Mouse (Mus musculus): ENCODE results near the gene Chuk. TPM values are rescaled to one million over a fixed set of nuclear protein-coding genes. Genes with fewer than 3 reads are reported as not detected.

Chuk gene
- polyA plus RNA-seq, 1 experiment from 2014 or later, result 28.2 TPM

GRCm38 (mm10) chr19:44068232-44068631 lies 39.0 kb downstream of the Chuk start:
- peak overlapping the region; percentile 96 for H3K4me2 ChIP-seq
- H3K9ac ChIP-seq, result peak overlapping the region; percentile 90
- H3K4me3 ChIP-seq, result peak overlapping the region; percentile 85
- H3K4me1 ChIP-seq, result peaks cover 15% of the 10 kb centered on the region
- peaks cover 33% of the 10 kb centered on the region for H3K36me3 ChIP-seq
- no peaks in the 10 kb centered on the region for H3K27me3 ChIP-seq (replicated peaks)
- no peaks in the 10 kb centered on the region for H3K9me3 ChIP-seq
- H3K27ac ChIP-seq (replicated peaks), result no peak overlapping the region
- ATAC-seq (ENCODE audit: extremely low read depth, insufficient number of reproducible peaks, low FRiP score, low TSS enrichment), result no peak
- WGBS, result 70% methylated on average over 4 of the region's 4 CpGs

DNA sequence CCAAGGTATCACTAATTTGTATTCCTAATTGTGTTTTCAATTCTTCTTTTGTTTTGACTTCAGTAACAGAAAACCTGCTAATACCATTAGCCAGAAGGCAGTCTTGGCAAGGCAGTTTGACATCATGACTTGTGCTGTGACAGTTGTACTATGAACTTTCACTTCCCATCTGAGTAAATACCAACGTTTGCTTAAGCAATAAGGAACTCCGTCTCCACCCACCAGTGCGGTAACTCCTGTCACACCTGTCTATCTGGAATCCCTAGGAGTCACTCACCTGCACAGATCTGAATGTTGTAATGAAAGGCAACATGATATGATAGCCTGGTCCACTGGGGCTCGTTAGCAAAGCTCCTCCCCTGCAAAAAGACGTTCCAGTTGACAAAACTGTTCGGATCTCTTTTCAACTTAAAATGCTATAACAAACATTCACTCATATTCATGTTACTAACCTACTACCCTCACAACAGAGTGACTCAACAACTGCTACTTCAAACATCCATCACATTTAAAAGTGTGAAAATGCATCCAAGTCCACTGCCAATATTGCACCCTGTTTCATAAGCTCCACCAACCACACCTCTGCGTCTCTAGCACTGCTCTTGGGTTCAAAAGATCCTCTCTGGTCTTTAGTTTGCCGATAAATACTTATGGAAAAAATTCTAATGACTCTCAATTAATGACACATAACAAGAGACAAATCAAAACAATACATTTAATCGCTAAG lies 39.8 kb downstream of the Chuk start:
- Histone ChIP-seq H3K27me3 (replicated peaks) (no peaks in the 10 kb centered on the region), H3K4me2 (peak overlapping the region; percentile 96), H3K4me1 (peaks cover 15% of the 10 kb centered on the region), H3K9me3 (no peaks in the 10 kb centered on the region), H3K36me3 (peaks cover 35% of the 10 kb centered on the region), H3K4me3 (no peak overlapping the region), H3K9ac (no peak overlapping the region), H3K27ac (replicated peaks) (no peak overlapping the region)
- WGBS, result 84% methylated on average over 9 of the region's 9 CpGs
- no peak for ATAC-seq (ENCODE audit: extremely low read depth, insufficient number of reproducible peaks, low FRiP score, low TSS enrichment)

- H3K36me3 ChIP-seq, result peaks cover 57% of the 10 kb centered on the region
- 96% methylated on average over 2 of the region's 2 CpGs for WGBS
- no peak for ATAC-seq (ENCODE audit: extremely low read depth, insufficient number of reproducible peaks, low FRiP score, low TSS enrichment)
Measured at GRCm38 (mm10) chr19:44064734-44065133, 42.5 kb downstream of the Chuk start.

DNA sequence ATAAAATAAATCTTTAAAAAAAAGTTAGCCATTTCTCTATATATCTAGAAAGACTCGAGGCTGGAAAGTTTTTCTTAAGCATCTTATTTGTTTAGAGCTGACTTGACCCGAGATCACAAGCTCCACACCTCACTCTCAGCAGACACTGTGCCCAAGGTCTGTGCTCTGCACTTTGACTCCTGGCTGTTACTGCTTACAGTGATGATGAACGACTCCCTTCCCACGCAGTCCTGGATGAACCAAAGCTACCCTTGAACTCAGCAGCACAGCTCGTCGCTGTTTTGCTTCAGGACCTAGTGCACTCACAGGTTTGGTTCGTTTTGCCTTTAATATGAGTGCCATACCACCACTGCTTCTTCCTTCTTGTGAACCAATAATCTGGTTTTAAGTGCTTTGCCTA lies 43.5 kb downstream of the Chuk start:
- WGBS, result 85% methylated on average over 7 of the region's 7 CpGs
- H3K36me3 ChIP-seq, result peaks cover 65% of the 10 kb centered on the region

More at GRCm38 (mm10) chr19:44064734-44065133, 42.5 kb downstream of the Chuk start:
- Histone ChIP-seq H3K27me3 (replicated peaks) (no peaks in the 10 kb centered on the region), H3K4me2 (no peak overlapping the region), H3K9me3 (no peaks in the 10 kb centered on the region), H3K4me3 (no peak overlapping the region), H3K4me1 (peaks cover 11% of the 10 kb centered on the region), H3K9ac (no peak overlapping the region), H3K27ac (replicated peaks) (no peak overlapping the region)

GRCm38 (mm10) chr19:44060226-44060625 lies 47.1 kb downstream of the Chuk start:
- Histone ChIP-seq H3K36me3 (peaks cover 83% of the 10 kb centered on the region), H3K4me1 (no peaks in the 10 kb centered on the region), H3K27me3 (replicated peaks) (no peaks in the 10 kb centered on the region), H3K4me3 (no peak overlapping the region), H3K9me3 (no peaks in the 10 kb centered on the region), H3K9ac (no peak overlapping the region), H3K27ac (replicated peaks) (no peak overlapping the region), H3K4me2 (no peak overlapping the region)
- 75% methylated on average over 3 of the region's 3 CpGs for WGBS
- no peak for ATAC-seq (ENCODE audit: extremely low read depth, insufficient number of reproducible peaks, low FRiP score, low TSS enrichment)

More for the DNA sequence above, 43.5 kb downstream of the Chuk start:
- no peaks in the 10 kb centered on the region for H3K9me3 ChIP-seq
- no peak overlapping the region for H3K4me3 ChIP-seq
- ATAC-seq (ENCODE audit: extremely low read depth, insufficient number of reproducible peaks, low FRiP score, low TSS enrichment), result no peak
- H3K4me1 ChIP-seq, result peaks cover 9% of the 10 kb centered on the region
- no peaks in the 10 kb centered on the region for H3K27me3 ChIP-seq (replicated peaks)
- H3K27ac ChIP-seq (replicated peaks), result no peak overlapping the region
- no peak overlapping the region for H3K4me2 ChIP-seq
- H3K9ac ChIP-seq, result no peak overlapping the region

DNA sequence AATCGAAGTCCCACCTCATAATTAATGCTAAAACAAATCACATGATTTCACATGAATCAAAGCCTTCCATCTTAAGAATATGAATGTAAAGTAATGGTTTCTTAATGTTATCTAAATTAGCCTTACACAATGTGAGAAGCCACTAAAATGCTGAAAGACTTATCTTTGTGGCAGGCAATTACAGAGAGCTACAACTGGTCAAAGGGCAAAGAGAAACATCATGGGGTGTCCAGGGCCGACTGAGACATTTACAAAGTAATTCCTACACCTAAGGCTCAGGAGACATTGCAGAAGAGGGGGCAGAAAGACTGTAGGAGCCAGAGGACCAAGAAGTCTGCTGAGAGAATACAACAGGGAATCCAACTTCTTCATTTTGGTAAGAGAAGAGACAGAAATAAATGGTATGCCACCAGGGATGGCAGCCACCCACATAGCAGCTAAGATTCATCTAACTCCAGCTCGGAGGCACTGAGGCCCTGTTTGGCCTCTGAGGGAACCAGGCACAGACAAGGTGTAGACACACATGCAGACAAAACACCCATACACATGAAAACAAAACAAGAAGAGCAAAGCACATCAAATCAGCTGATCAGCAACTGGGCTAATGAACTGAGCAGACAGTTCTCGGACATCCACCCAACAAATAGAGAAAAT lies 52.0 kb downstream of the Chuk start:
- no peaks in the 10 kb centered on the region for H3K4me1 ChIP-seq
- H3K27me3 ChIP-seq (replicated peaks), result no peaks in the 10 kb centered on the region
- no peak overlapping the region for H3K4me2 ChIP-seq
- 71% methylated on average over 4 of the region's 4 CpGs for WGBS
- H3K9me3 ChIP-seq, result no peaks in the 10 kb centered on the region
- peaks cover 65% of the 10 kb centered on the region for H3K36me3 ChIP-seq
- H3K27ac ChIP-seq (replicated peaks), result no peak overlapping the region
- H3K9ac ChIP-seq, result no peak overlapping the region
- ATAC-seq (ENCODE audit: extremely low read depth, insufficient number of reproducible peaks, low FRiP score, low TSS enrichment), result no peak
- H3K4me3 ChIP-seq, result no peak overlapping the region

DNA sequence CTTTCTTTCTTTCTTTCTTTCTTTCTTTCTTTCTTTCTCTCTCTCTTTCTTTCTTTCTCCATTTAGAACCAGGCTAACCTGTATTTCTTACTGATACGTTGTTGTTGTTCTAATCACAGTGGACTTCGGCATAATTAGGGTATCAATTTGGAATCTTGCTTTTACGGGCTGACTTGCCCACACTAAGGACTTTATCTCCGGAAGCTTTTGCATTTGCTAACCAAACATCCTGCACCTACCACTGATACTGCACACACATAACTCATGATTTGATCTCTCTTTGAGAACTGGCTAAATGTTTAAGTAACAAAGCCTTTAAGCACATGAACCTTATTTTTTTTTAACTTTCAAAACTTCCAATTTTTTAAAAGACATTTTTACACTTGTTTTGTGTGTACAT lies 56.9 kb downstream of the Chuk start:
- H3K4me2 ChIP-seq, result no peak overlapping the region
- no peak overlapping the region for H3K27ac ChIP-seq (replicated peaks)
- H3K9me3 ChIP-seq, result no peaks in the 10 kb centered on the region
- no peaks in the 10 kb centered on the region for H3K27me3 ChIP-seq (replicated peaks)
- ATAC-seq (ENCODE audit: extremely low read depth, insufficient number of reproducible peaks, low FRiP score, low TSS enrichment), result no peak
- H3K4me1 ChIP-seq, result no peaks in the 10 kb centered on the region
- no peak overlapping the region for H3K4me3 ChIP-seq
- 62% methylated on average over 4 of the region's 4 CpGs for WGBS
- no peak overlapping the region for H3K9ac ChIP-seq
- peaks cover 49% of the 10 kb centered on the region for H3K36me3 ChIP-seq

GRCm38 (mm10) chr19:44049282-44049681 lies 58.0 kb downstream of the Chuk start:
- 67% methylated on average over 3 of the region's 3 CpGs for WGBS
- ATAC-seq (ENCODE audit: extremely low read depth, insufficient number of reproducible peaks, low FRiP score, low TSS enrichment), result no peak
- Histone ChIP-seq H3K27ac (replicated peaks) (no peak overlapping the region), H3K4me3 (no peak overlapping the region), H3K4me2 (no peak overlapping the region), H3K4me1 (no peaks in the 10 kb centered on the region), H3K9ac (no peak overlapping the region), H3K9me3 (no peaks in the 10 kb centered on the region), H3K27me3 (replicated peaks) (no peaks in the 10 kb centered on the region), H3K36me3 (peaks cover 55% of the 10 kb centered on the region)

DNA sequence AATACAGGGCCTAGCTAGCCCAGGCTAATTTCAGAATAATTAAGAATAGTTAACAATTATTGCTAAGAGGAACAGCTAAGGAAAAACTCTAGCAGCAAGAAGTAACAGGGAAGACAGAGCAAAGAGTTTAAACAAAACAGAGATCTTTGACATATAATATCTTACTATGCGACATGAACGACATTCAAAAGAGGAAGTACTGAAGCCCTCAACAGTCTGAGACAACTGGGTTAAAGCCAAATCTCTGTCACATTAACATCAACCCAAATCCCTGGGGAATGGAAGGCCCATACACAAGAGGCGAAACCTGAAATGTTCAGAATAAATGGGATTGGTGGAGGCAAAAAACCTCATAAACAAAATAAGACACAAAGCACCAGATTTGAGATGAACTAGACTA lies 61.4 kb downstream of the Chuk start:
- Histone ChIP-seq H3K36me3 (peaks cover 43% of the 10 kb centered on the region), H3K27me3 (replicated peaks) (no peaks in the 10 kb centered on the region), H3K9me3 (no peaks in the 10 kb centered on the region), H3K9ac (no peak overlapping the region), H3K4me1 (no peaks in the 10 kb centered on the region), H3K4me3 (no peak overlapping the region), H3K27ac (replicated peaks) (no peak overlapping the region), H3K4me2 (no peak overlapping the region)
- WGBS, result 71% methylated on average over 3 of the region's 3 CpGs
- ATAC-seq (ENCODE audit: extremely low read depth, insufficient number of reproducible peaks, low FRiP score, low TSS enrichment), result no peak

GRCm38 (mm10) chr19:44042121-44042520 lies 65.2 kb downstream of the Chuk start:
- H3K36me3 ChIP-seq, result peaks cover 66% of the 10 kb centered on the region
- no peak for ATAC-seq (ENCODE audit: extremely low read depth, insufficient number of reproducible peaks, low FRiP score, low TSS enrichment)

GRCm38 (mm10) chr19:44033396-44033795 lies 73.9 kb downstream of the Chuk start:
- no peak overlapping the region for H3K4me3 ChIP-seq
- no peaks in the 10 kb centered on the region for H3K4me1 ChIP-seq
- no peak for ATAC-seq (ENCODE audit: extremely low read depth, insufficient number of reproducible peaks, low FRiP score, low TSS enrichment)
- WGBS, result 85% methylated on average over 5 of the region's 5 CpGs
- no peaks in the 10 kb centered on the region for H3K27me3 ChIP-seq (replicated peaks)
- H3K9me3 ChIP-seq, result no peaks in the 10 kb centered on the region
- H3K4me2 ChIP-seq, result no peak overlapping the region
- no peak overlapping the region for H3K27ac ChIP-seq (replicated peaks)
- H3K9ac ChIP-seq, result no peak overlapping the region
- H3K36me3 ChIP-seq, result peaks cover 43% of the 10 kb centered on the region

More at GRCm38 (mm10) chr19:44042121-44042520, 65.2 kb downstream of the Chuk start:
- Histone ChIP-seq H3K27me3 (replicated peaks) (no peaks in the 10 kb centered on the region), H3K4me2 (no peak overlapping the region), H3K27ac (replicated peaks) (no peak overlapping the region), H3K4me3 (no peak overlapping the region), H3K4me1 (no peaks in the 10 kb centered on the region), H3K9ac (no peak overlapping the region), H3K9me3 (no peaks in the 10 kb centered on the region)
- 80% methylated on average over 5 of the region's 5 CpGs for WGBS
